Mouse (Mus musculus) cerebellum, adult 2 months (tissue): ENCODE results near the gene Cdh23.

ENCODE experiments used
- CTCF ChIP-seq: fragments of 200-500 bp; IDR thresholded peaks from 2 replicates; pipeline ENCODE4 v1.5.1; 2011; ENCODE audit warnings: low read depth, mild to moderate bottlenecking, control low read depth, low read length, moderate library complexity, borderline replicate concordance; ENCODE audit not compliant: insufficient read depth
- POLR2A ChIP-seq: fragments of 200-500 bp; IDR thresholded peaks from 2 replicates; pipeline ENCODE4 v1.6.1; 2011; ENCODE audit warnings: low read length, control low read depth, borderline replicate concordance; ENCODE audit not compliant: insufficient read depth

GRCm38 (mm10) chr10:60731742-60732141 lies 35.5 kb upstream of the Cdh23 start:
- no peak for TF ChIP-seq CTCF
- no peak for TF ChIP-seq POLR2A
